Mouse (Mus musculus) G1E (cell line): ENCODE results near the gene Srsf6. TPM values are rescaled to one million over a fixed set of nuclear protein-coding genes. Genes with fewer than 3 reads are reported as not detected.

Experiments used
- ATAC-seq: 2 replicates; pipeline ENCODE4 v1.8.0; 2016; ENCODE audit warnings: mild to moderate bottlenecking; ENCODE audit not compliant: insufficient number of reproducible peaks, poor library complexity, low FRiP score, severe bottlenecking; ENCODE audit errors: extremely low read depth
- DNase-seq: peaks from one replicate; pipeline ENCODE4 v3.0.0; 2012; ENCODE audit warnings: low spot score
- H3K27me3 ChIP-seq: 2 replicates; pipeline ENCODE4 v1.6.1; 2012; ENCODE audit warnings: mild to moderate bottlenecking, low read length, inconsistent platforms; ENCODE audit not compliant: insufficient read depth
- H3K36me3 ChIP-seq: replicated peaks from 2 replicates; pipeline ENCODE3; 2012; ENCODE audit warnings: mild to moderate bottlenecking, inconsistent platforms
- H3K4me1 ChIP-seq: 2 replicates; pipeline ENCODE4 v1.6.1; 2012; ENCODE audit warnings: low read depth, low read length, inconsistent platforms, mixed read lengths; ENCODE audit not compliant: insufficient read depth
- H3K4me3 ChIP-seq: 2 replicates; pipeline ENCODE4 v1.5.1; 2012; ENCODE audit warnings: low read depth, mild to moderate bottlenecking, inconsistent platforms, low read length, moderate library complexity, mixed read lengths
- H3K9me3 ChIP-seq: replicated peaks from 2 replicates; pipeline ENCODE4 v1.6.1; 2012; ENCODE audit warnings: inconsistent platforms
- CTCF ChIP-seq: IDR thresholded peaks from 2 replicates; pipeline ENCODE4 v1.5.1; 2012; ENCODE audit warnings: low read depth, low read length, inconsistent platforms, mixed read lengths
- GATA1 ChIP-seq: IDR thresholded peaks from 2 replicates; pipeline ENCODE4 v1.6.1; 2012; ENCODE audit warnings: borderline replicate concordance, low read length, inconsistent platforms, mixed read lengths
- GATA2 ChIP-seq: IDR thresholded peaks from 2 replicates; pipeline ENCODE4 v1.6.1; 2012; ENCODE audit warnings: low read depth, low read length, inconsistent platforms, borderline replicate concordance
- POLR2AphosphoS5 ChIP-seq: IDR thresholded peaks from 2 replicates; pipeline ENCODE4 v1.6.1; 2012; ENCODE audit warnings: low read depth, low read length, inconsistent platforms; ENCODE audit not compliant: insufficient replicate concordance
- TAL1 ChIP-seq: conservative IDR thresholded peaks from 2 replicates; pipeline ENCODE4 v1.6.1; 2012; ENCODE audit warnings: low read depth, low read length, inconsistent platforms, mixed read lengths
- polyA plus RNA-seq: library from polyadenylated mRNA; stranded (reverse); fragments of >175 nt; gene quantifications from 2 replicates; pipeline ENCODE4 v1.2.3, GENCODE M21; 2012
- total RNA-seq, 2 experiments: library from RNA; stranded (forward) in 1 of 2; stranded (reverse) in 1 of 2; fragments of 200-1000 nt in 1 of 2; fragments of >200 nt in 1 of 2; fragmentation: Nextera tagmentation in 1 of 2; gene quantifications; 2 replicates each; pipeline ENCODE4 v1.2.3; 2014 to 2017

Srsf6 gene
- total and polyA plus RNA-seq, 3 experiments = 92.6 to 218 (median 200) TPM

DNA sequence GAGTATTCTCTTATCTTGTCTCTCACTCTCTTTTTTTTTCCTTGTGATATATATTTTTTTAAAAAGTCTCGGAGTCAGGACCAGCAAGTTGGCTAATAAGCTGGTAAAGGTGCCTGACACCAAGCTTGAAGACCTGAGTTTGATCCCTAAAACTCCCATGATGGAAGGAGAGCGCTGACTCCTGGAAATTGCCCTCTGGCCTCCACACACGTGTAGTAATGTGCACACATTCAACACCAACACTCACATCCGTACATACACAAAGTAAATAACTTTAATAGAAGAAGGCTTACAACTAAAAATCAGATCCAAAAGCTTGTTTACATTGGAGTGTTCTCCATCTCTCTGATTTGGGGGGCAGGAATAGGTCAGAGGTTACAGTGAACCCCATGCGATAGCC, 41.9 kb downstream of the Srsf6 start:
- no peak overlapping the region for H3K4me3 ChIP-seq
- H3K9me3 ChIP-seq = no peaks in the 10 kb centered on the region
- TF ChIP-seq POLR2AphosphoS5 (no peak), TAL1 (no peak), CTCF (no peak), GATA2 (no peak)
- DNase-seq (no peak), ATAC-seq (no peak)
- H3K4me1 ChIP-seq = no peaks in the 10 kb centered on the region; the same call in 1 of the 2 replicates
- H3K27me3 ChIP-seq = peaks cover 9% of the 10 kb centered on the region; the same call in 1 of the 2 replicates
- H3K36me3 ChIP-seq = no peaks in the 10 kb centered on the region

GRCm38 (mm10) chr2:162973637-162974036, 42.3 kb downstream of the Srsf6 start:
- H3K4me3 ChIP-seq = no peak overlapping the region
- ATAC-seq (no peak), DNase-seq (no peak)
- TF ChIP-seq TAL1 (no peak), POLR2AphosphoS5 (no peak), GATA1 (no peak), GATA2 (no peak), CTCF (no peak)
- H3K4me1 ChIP-seq = no peaks in the 10 kb centered on the region
- peaks cover 9% of the 10 kb centered on the region; the same call in 1 of the 2 replicates for H3K27me3 ChIP-seq
- H3K36me3 ChIP-seq = no peaks in the 10 kb centered on the region
- no peaks in the 10 kb centered on the region for H3K9me3 ChIP-seq

DNA sequence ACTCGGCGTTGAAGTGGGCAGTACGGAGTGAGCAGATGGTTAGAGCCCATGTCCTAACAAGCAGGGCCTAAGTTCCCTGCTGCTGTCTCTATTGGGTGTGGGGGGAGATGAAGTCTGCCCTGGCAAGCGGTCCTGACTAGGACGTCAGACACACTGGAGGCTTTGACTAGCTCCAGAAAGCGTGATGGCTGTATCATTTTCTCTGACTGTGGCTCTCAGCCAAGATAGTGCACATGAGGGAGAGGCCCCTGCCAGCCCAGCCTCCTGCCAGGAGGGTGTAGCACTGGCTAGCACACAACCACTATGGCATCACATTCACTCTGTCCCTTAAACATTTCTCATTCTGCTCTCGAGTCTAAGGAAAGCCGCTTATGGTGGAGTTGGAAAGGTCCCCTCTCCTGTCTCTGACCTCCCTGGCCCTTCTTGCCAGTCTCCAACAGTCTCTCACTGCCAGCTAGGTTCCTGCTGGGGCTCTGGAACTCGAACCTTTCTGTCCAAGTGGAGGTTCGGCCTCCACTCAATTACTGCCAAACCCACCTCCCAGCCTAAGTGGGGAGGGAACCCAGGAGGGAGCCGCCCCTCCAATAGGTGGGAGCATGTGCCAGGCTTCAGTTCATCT, 43.9 kb downstream of the Srsf6 start:
- ATAC-seq = no peak; the same call in 1 of the 2 replicates

GRCm38 (mm10) chr2:162976001-162976400, 44.7 kb downstream of the Srsf6 start:
- DNase-seq (no peak), ATAC-seq (no peak)
- no peak for TF ChIP-seq GATA1
- H3K27me3 ChIP-seq = no peaks in the 10 kb centered on the region; the same call in 1 of the 2 replicates
- H3K36me3 ChIP-seq = no peaks in the 10 kb centered on the region
- no peaks in the 10 kb centered on the region for H3K4me1 ChIP-seq
- H3K9me3 ChIP-seq = no peaks in the 10 kb centered on the region
- H3K4me3 ChIP-seq = no peak overlapping the region

More for the DNA sequence above, 43.9 kb downstream of the Srsf6 start:
- no peaks in the 10 kb centered on the region; the same call in 1 of the 2 replicates for H3K27me3 ChIP-seq
- no peaks in the 10 kb centered on the region for H3K4me1 ChIP-seq
- H3K9me3 ChIP-seq = no peaks in the 10 kb centered on the region
- no peak overlapping the region for H3K4me3 ChIP-seq
- H3K36me3 ChIP-seq = no peaks in the 10 kb centered on the region
- no peak for DNase-seq
- TF ChIP-seq GATA1 = no peak
- TF ChIP-seq TAL1 = no peak
- TF ChIP-seq GATA2 = no peak
- TF ChIP-seq POLR2AphosphoS5 = no peak
- no peak for TF ChIP-seq CTCF

GRCm38 (mm10) chr2:162984381-162984780, 53.1 kb downstream of the Srsf6 start:
- TF ChIP-seq POLR2AphosphoS5 (no peak), GATA2 (no peak), GATA1 (no peak), TAL1 (no peak), CTCF (no peak)
- DNase-seq = no peak
- H3K9me3 ChIP-seq = no peaks in the 10 kb centered on the region
- no peak for ATAC-seq
- peaks cover 24% of the 10 kb centered on the region for H3K27me3 ChIP-seq
- no peaks in the 10 kb centered on the region for H3K36me3 ChIP-seq
- H3K4me3 ChIP-seq = no peak overlapping the region
- H3K4me1 ChIP-seq = no peaks in the 10 kb centered on the region

DNA sequence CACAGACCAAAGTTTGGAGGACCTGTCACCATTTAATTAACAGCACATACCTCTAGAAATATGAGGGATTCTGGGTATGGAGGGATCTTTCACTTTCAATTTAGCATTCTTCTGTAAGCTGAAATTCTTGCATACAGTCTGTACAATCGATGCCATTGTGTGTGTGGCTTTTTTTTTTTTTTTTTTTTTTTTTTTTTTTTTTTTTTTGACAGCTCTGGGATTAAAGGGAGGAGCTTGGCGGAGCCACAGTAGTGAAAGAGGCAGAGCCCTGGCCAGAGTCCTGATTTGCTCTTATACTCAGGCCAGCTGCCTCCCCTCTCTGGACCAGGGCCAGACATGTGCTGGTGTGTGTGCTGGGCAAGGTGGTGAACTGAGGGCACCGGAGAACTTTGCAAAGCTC, 54.6 kb downstream of the Srsf6 start:
- H3K36me3 ChIP-seq = no peaks in the 10 kb centered on the region
- DNase-seq = no peak

More for the DNA sequence above, 54.6 kb downstream of the Srsf6 start:
- no peak for ATAC-seq
- TF ChIP-seq TAL1 = no peak
- TF ChIP-seq CTCF = no peak
- TF ChIP-seq GATA2 = no peak
- TF ChIP-seq POLR2AphosphoS5 = no peak
- no peak for TF ChIP-seq GATA1
- peaks cover 26% of the 10 kb centered on the region for H3K27me3 ChIP-seq
- no peak overlapping the region for H3K4me3 ChIP-seq
- no peaks in the 10 kb centered on the region for H3K4me1 ChIP-seq
- no peaks in the 10 kb centered on the region for H3K9me3 ChIP-seq

Other genes with a start within 250 kb of the Srsf6 start
- not detected in 2 replicates for gene L3mbtl1, start 11.9 kb downstream of the Srsf6 start, total RNA-seq (2014; fragmentation: Nextera tagmentation)
- 0.23 TPM in 1 of 2 replicates, not detected in the other for gene L3mbtl1, start 11.9 kb downstream of the Srsf6 start, total RNA-seq (2017)
- gene L3mbtl1, start 11.9 kb downstream of the Srsf6 start, polyA plus RNA-seq = not detected in 2 replicates
- gene Sgk2, start 55.8 kb downstream of the Srsf6 start, total RNA-seq (2014; fragmentation: Nextera tagmentation) = not detected in 2 replicates
- 0.41 TPM in 1 of 2 replicates, not detected in the other for gene Sgk2, start 55.8 kb downstream of the Srsf6 start, total RNA-seq (2017)
- not detected in 2 replicates for gene Sgk2, start 55.8 kb downstream of the Srsf6 start, polyA plus RNA-seq
- 40.9 and 43.8 TPM in 2 replicates for gene Ift52, start 85.8 kb downstream of the Srsf6 start, total RNA-seq (2014; fragmentation: Nextera tagmentation)
- gene Ift52, start 85.8 kb downstream of the Srsf6 start, total RNA-seq (2017) = 23.9 and 27.8 TPM in 2 replicates
- 4.6 and 6.4 TPM in 2 replicates for gene Ift52, start 85.8 kb downstream of the Srsf6 start, polyA plus RNA-seq
- gene Mybl2, start 123.2 kb downstream of the Srsf6 start, total RNA-seq (2014; fragmentation: Nextera tagmentation) = 46.5 and 55.2 TPM in 2 replicates
- gene Mybl2, start 123.2 kb downstream of the Srsf6 start, total RNA-seq (2017) = 37.6 and 43.8 TPM in 2 replicates
- 105 and 122 TPM in 2 replicates for gene Mybl2, start 123.2 kb downstream of the Srsf6 start, polyA plus RNA-seq
- not detected in 2 replicates for gene Gtsf1l, start 156.3 kb downstream of the Srsf6 start, total RNA-seq (2014; fragmentation: Nextera tagmentation)
- 0.38 TPM in 1 of 2 replicates, not detected in the other for gene Gtsf1l, start 156.3 kb downstream of the Srsf6 start, total RNA-seq (2017)
- gene Gtsf1l, start 156.3 kb downstream of the Srsf6 start, polyA plus RNA-seq = not detected in 2 replicates